Mouse (Mus musculus): ENCODE measurements around the gene Chit1. TPM values are rescaled to one million over a fixed set of nuclear protein-coding genes. Genes with fewer than 3 reads are reported as not detected.

Chit1 gene
- polyA plus RNA-seq, 1 experiment = not detected

- no peaks in the 10 kb centered on the region for H3K4me1 ChIP-seq (ENCODE audit: control insufficient read depth, insufficient read depth, low read length)
- no peak for DNase-seq
- TF ChIP-seq POLR2A (IDR thresholded peaks at IDR 0.05; ENCODE audit: low read depth, low read length) (no peak), CTCF (conservative IDR thresholded peaks at IDR 0.05; ENCODE audit: insufficient read depth, insufficient read length, low read depth, low read length) (no peak)
- H3K27me3 ChIP-seq (replicated peaks; ENCODE audit: control insufficient read depth, insufficient read depth, low read length) = no peaks in the 10 kb centered on the region
- no peak overlapping the region for H3K27ac ChIP-seq (ENCODE audit: insufficient read depth, low read depth, low read length)
- no peak overlapping the region for H3K4me3 ChIP-seq (ENCODE audit: insufficient read depth, low read depth, low read length)
- WGBS = 74% methylated on average over 8 of the region's 8 CpGs
- H3K36me3 ChIP-seq (ENCODE audit: control insufficient read depth, insufficient read depth, low read length) = no peaks in the 10 kb centered on the region
Measured at GRCm38 (mm10) chr1:134115424-134115823, 4.4 kb downstream of the Chit1 start.

- Histone ChIP-seq H3K4me3 (ENCODE audit: insufficient read depth, low read depth, low read length) (no peak overlapping the region), H3K36me3 (ENCODE audit: control insufficient read depth, insufficient read depth, low read length) (no peaks in the 10 kb centered on the region), H3K27ac (ENCODE audit: insufficient read depth, low read depth, low read length) (no peak overlapping the region), H3K27me3 (replicated peaks; ENCODE audit: control insufficient read depth, insufficient read depth, low read length) (no peaks in the 10 kb centered on the region), H3K4me1 (ENCODE audit: control insufficient read depth, insufficient read depth, low read length) (no peaks in the 10 kb centered on the region)
- no peak for TF ChIP-seq POLR2A (IDR thresholded peaks at IDR 0.05; ENCODE audit: low read depth, low read length)
- no peak for TF ChIP-seq CTCF (conservative IDR thresholded peaks at IDR 0.05; ENCODE audit: insufficient read depth, insufficient read length, low read depth, low read length)
- DNase-seq = no peak
- WGBS = 68% methylated on average over 5 of the region's 5 CpGs
Measured at GRCm38 (mm10) chr1:134117110-134117509, 6.1 kb downstream of the Chit1 start.

- peak; percentile 80 for DNase-seq
- TF ChIP-seq POLR2A (IDR thresholded peaks at IDR 0.05; ENCODE audit: low read depth, low read length) = no peak
- TF ChIP-seq CTCF (conservative IDR thresholded peaks at IDR 0.05; ENCODE audit: insufficient read depth, insufficient read length, low read depth, low read length) = peak; percentile 92
- H3K4me3 ChIP-seq (ENCODE audit: insufficient read depth, low read depth, low read length) = no peak overlapping the region
- H3K27ac ChIP-seq (ENCODE audit: insufficient read depth, low read depth, low read length) = no peak overlapping the region
- H3K27me3 ChIP-seq (replicated peaks; ENCODE audit: control insufficient read depth, insufficient read depth, low read length) = no peaks in the 10 kb centered on the region
- no peaks in the 10 kb centered on the region for H3K4me1 ChIP-seq (ENCODE audit: control insufficient read depth, insufficient read depth, low read length)
- under 1% methylated on average over 5 of the region's 5 CpGs for WGBS
- H3K36me3 ChIP-seq (ENCODE audit: control insufficient read depth, insufficient read depth, low read length) = no peaks in the 10 kb centered on the region
Measured at GRCm38 (mm10) chr1:134120179-134120578, 9.1 kb downstream of the Chit1 start.

GRCm38 (mm10) chr1:134122195-134122594 lies 11.2 kb downstream of the Chit1 start:
- 54% methylated on average over 9 of the region's 9 CpGs for WGBS
- Histone ChIP-seq H3K36me3 (ENCODE audit: control insufficient read depth, insufficient read depth, low read length) (no peaks in the 10 kb centered on the region), H3K27ac (ENCODE audit: insufficient read depth, low read depth, low read length) (no peak overlapping the region), H3K4me3 (ENCODE audit: insufficient read depth, low read depth, low read length) (no peak overlapping the region), H3K4me1 (ENCODE audit: control insufficient read depth, insufficient read depth, low read length) (no peaks in the 10 kb centered on the region), H3K27me3 (replicated peaks; ENCODE audit: control insufficient read depth, insufficient read depth, low read length) (no peaks in the 10 kb centered on the region)
- TF ChIP-seq POLR2A (IDR thresholded peaks at IDR 0.05; ENCODE audit: low read depth, low read length) (no peak), CTCF (conservative IDR thresholded peaks at IDR 0.05; ENCODE audit: insufficient read depth, insufficient read length, low read depth, low read length) (peak; percentile 57)
- no peak for DNase-seq

- no peak overlapping the region for H3K4me3 ChIP-seq (ENCODE audit: insufficient read depth, low read depth, low read length)
- DNase-seq = peak; percentile 79
- no peak overlapping the region for H3K27ac ChIP-seq (ENCODE audit: insufficient read depth, low read depth, low read length)
- H3K36me3 ChIP-seq (ENCODE audit: control insufficient read depth, insufficient read depth, low read length) = no peaks in the 10 kb centered on the region
- no peaks in the 10 kb centered on the region for H3K27me3 ChIP-seq (replicated peaks; ENCODE audit: control insufficient read depth, insufficient read depth, low read length)
- 26% methylated on average over 11 of the region's 11 CpGs for WGBS
- TF ChIP-seq POLR2A (IDR thresholded peaks at IDR 0.05; ENCODE audit: low read depth, low read length) = no peak
- no peak for TF ChIP-seq CTCF (conservative IDR thresholded peaks at IDR 0.05; ENCODE audit: insufficient read depth, insufficient read length, low read depth, low read length)
- peaks cover 5% of the 10 kb centered on the region; the same call in 1 of the 2 replicates for H3K4me1 ChIP-seq (ENCODE audit: control insufficient read depth, insufficient read depth, low read length)
Measured at GRCm38 (mm10) chr1:134133316-134133715, 22.3 kb downstream of the Chit1 start.

- no peak overlapping the region for H3K4me3 ChIP-seq (ENCODE audit: insufficient read depth, low read depth, low read length)
- no peak overlapping the region for H3K27ac ChIP-seq (ENCODE audit: insufficient read depth, low read depth, low read length)
- H3K36me3 ChIP-seq (ENCODE audit: control insufficient read depth, insufficient read depth, low read length) = no peaks in the 10 kb centered on the region
- H3K27me3 ChIP-seq (replicated peaks; ENCODE audit: control insufficient read depth, insufficient read depth, low read length) = no peaks in the 10 kb centered on the region
- WGBS = 67% methylated on average over 3 of the region's 3 CpGs
- peaks cover 5% of the 10 kb centered on the region; the same call in 1 of the 2 replicates for H3K4me1 ChIP-seq (ENCODE audit: control insufficient read depth, insufficient read depth, low read length)
- TF ChIP-seq CTCF (conservative IDR thresholded peaks at IDR 0.05; ENCODE audit: insufficient read depth, insufficient read length, low read depth, low read length) (no peak), POLR2A (IDR thresholded peaks at IDR 0.05; ENCODE audit: low read depth, low read length) (no peak)
- DNase-seq = no peak
Measured at GRCm38 (mm10) chr1:134136351-134136750, 25.3 kb downstream of the Chit1 start.

- no peak overlapping the region for H3K27ac ChIP-seq (ENCODE audit: insufficient read depth, low read depth, low read length)
- WGBS = 81% methylated on average over 9 of the region's 9 CpGs
- no peak for DNase-seq
- H3K4me3 ChIP-seq (ENCODE audit: insufficient read depth, low read depth, low read length) = no peak overlapping the region
- no peaks in the 10 kb centered on the region for H3K36me3 ChIP-seq (ENCODE audit: control insufficient read depth, insufficient read depth, low read length)
- no peaks in the 10 kb centered on the region for H3K4me1 ChIP-seq (ENCODE audit: control insufficient read depth, insufficient read depth, low read length)
- no peak for TF ChIP-seq POLR2A (IDR thresholded peaks at IDR 0.05; ENCODE audit: low read depth, low read length)
- TF ChIP-seq CTCF (conservative IDR thresholded peaks at IDR 0.05; ENCODE audit: insufficient read depth, insufficient read length, low read depth, low read length) = no peak
- H3K27me3 ChIP-seq (replicated peaks; ENCODE audit: control insufficient read depth, insufficient read depth, low read length) = no peaks in the 10 kb centered on the region
Measured at GRCm38 (mm10) chr1:134138424-134138823, 27.4 kb downstream of the Chit1 start.

All from kidney, adult 2 months (tissue).